Mouse (Mus musculus) stomach, embryonic 16.5 days (tissue): ENCODE data around the gene Fam186a. TPM values are rescaled to one million over a fixed set of nuclear protein-coding genes. Genes with fewer than 3 reads are reported as not detected.
A peak's percentile ranks its signal among the peaks of the same experiment; 100 is the strongest.
"Not testable (repeated sequence)": the region's sequence is repeated elsewhere in the genome, so short reads cannot be mapped to it uniquely, and the experiment has no call there.

Experiments used
- ATAC-seq: fragments of 200-750 bp; cut with Nextera tagmentation; 2 replicates; pipeline ENCODE4 v1.8.0; 2017; ENCODE audit warnings: moderate number of reproducible peaks, moderate TSS enrichment; ENCODE audit not compliant: insufficient read depth, low FRiP score
- H3K27ac ChIP-seq: fragments of 300-500 bp; sonication (generic); 2 replicates; pipeline ENCODE4 v1.5.1; 2014; ENCODE audit warnings: low read length
- H3K27me3 ChIP-seq: fragments of 300-500 bp; sonication (generic); 2 replicates; pipeline ENCODE4 v1.6.1; 2014; ENCODE audit warnings: low read length, control low read depth, mixed read lengths; ENCODE audit not compliant: control insufficient read depth, insufficient read depth
- H3K36me3 ChIP-seq: fragments of 300-500 bp; sonication (generic); 2 replicates; pipeline ENCODE4 v1.6.1; 2014; ENCODE audit warnings: low read length; ENCODE audit not compliant: control insufficient read depth, insufficient read depth
- H3K4me1 ChIP-seq: fragments of 300-500 bp; sonication (generic); 2 replicates; pipeline ENCODE4 v1.6.1; 2014; ENCODE audit warnings: low read length, control low read depth, mixed read lengths; ENCODE audit not compliant: control insufficient read depth, insufficient read depth
- H3K4me2 ChIP-seq: fragments of 300-500 bp; sonication (generic); 2 replicates; pipeline ENCODE4 v1.6.1; 2014; ENCODE audit warnings: low read depth, low read length, mixed read lengths
- H3K4me3 ChIP-seq: fragments of 300-500 bp; sonication (generic); replicated peaks from 2 replicates; pipeline ENCODE4 v1.5.1; 2014; ENCODE audit warnings: mild to moderate bottlenecking, low read length
- H3K9ac ChIP-seq: fragments of 300-500 bp; sonication (generic); 2 replicates; pipeline ENCODE4 v1.6.1; 2014; ENCODE audit warnings: low read length
- H3K9me3 ChIP-seq: fragments of 300-500 bp; sonication (generic); replicated peaks from 2 replicates; pipeline ENCODE4 v1.6.1; 2016; ENCODE audit warnings: low read length, control low read depth; ENCODE audit not compliant: control insufficient read depth
- WGBS: fragments of 180-500 bp; shearing (Covaris S2); extraction: QIAGEN DNeasy Blood & Tissue Kit; methylation state at CpG from one replicate; pipeline ENCODE4 v1.1.7; 2014; 5-methylcytosine and 5-hydroxymethylcytosine counted together
- polyA plus RNA-seq: library from polyadenylated mRNA; unstranded; fragments of >200 nt; fragmentation: Nextera tagmentation; extraction: Ambion mirVana; gene quantifications from 2 replicates; pipeline ENCODE4 v1.2.1, GENCODE M21; 2015

Gene Fam186a
- polyA plus RNA-seq, 1 experiment from 2014 or later = not detected

- H3K27ac ChIP-seq, H3K27me3 ChIP-seq, H3K9ac ChIP-seq, H3K4me1 ChIP-seq, H3K36me3 ChIP-seq, H3K4me2 ChIP-seq, H3K9me3 ChIP-seq, H3K4me3 ChIP-seq: not testable (repeated sequence)
- 0 out of 2 replicates have a peak, but pooled peaks have one; percentile 37 for ATAC-seq
- WGBS = 36% methylated on average over 14 of the region's 14 CpGs
These were observed 57.4 kb downstream of the Fam186a start for GRCm38 (mm10) chr15:99909339-99909996.

- 60% methylated on average over 1 of the region's 1 CpGs for WGBS
- H3K27me3 ChIP-seq = no peaks in the 10 kb centered on the region
- no peak for ATAC-seq
- H3K4me3 ChIP-seq = no peak overlapping the region
- no peaks in the 10 kb centered on the region for H3K9me3 ChIP-seq
- no peak overlapping the region for H3K27ac ChIP-seq
- H3K9ac ChIP-seq = no peak overlapping the region
- no peak overlapping the region for H3K4me2 ChIP-seq
- no peaks in the 10 kb centered on the region for H3K4me1 ChIP-seq
- no peaks in the 10 kb centered on the region for H3K36me3 ChIP-seq
These were observed 59.3 kb downstream of the Fam186a start for GRCm38 (mm10) chr15:99907514-99907913.

- H3K4me1 ChIP-seq = no peaks in the 10 kb centered on the region
- H3K36me3 ChIP-seq = no peaks in the 10 kb centered on the region
- H3K4me3 ChIP-seq = no peak overlapping the region
- no peaks in the 10 kb centered on the region for H3K9me3 ChIP-seq
- no peak overlapping the region for H3K4me2 ChIP-seq
- 56% methylated on average over 4 of the region's 4 CpGs for WGBS
- ATAC-seq = no peak
- H3K27ac ChIP-seq = no peak overlapping the region
- H3K9ac ChIP-seq = no peak overlapping the region
- no peaks in the 10 kb centered on the region for H3K27me3 ChIP-seq
These were observed 59.8 kb downstream of the Fam186a start for GRCm38 (mm10) chr15:99907041-99907440.

GRCm38 (mm10) chr15:99904841-99905240 lies 62.0 kb downstream of the Fam186a start:
- Histone ChIP-seq H3K4me3 (no peak overlapping the region), H3K27ac (no peak overlapping the region), H3K4me1 (no peaks in the 10 kb centered on the region), H3K9ac (no peak overlapping the region), H3K36me3 (no peaks in the 10 kb centered on the region), H3K4me2 (no peak overlapping the region), H3K9me3 (no peaks in the 10 kb centered on the region), H3K27me3 (no peaks in the 10 kb centered on the region)
- WGBS = 83% methylated on average over 9 of the region's 9 CpGs
- ATAC-seq = no peak

- H3K27ac ChIP-seq = no peak overlapping the region
- no peaks in the 10 kb centered on the region for H3K36me3 ChIP-seq
- no peaks in the 10 kb centered on the region for H3K4me1 ChIP-seq
- no peaks in the 10 kb centered on the region for H3K27me3 ChIP-seq
- ATAC-seq = peak; percentile 61; the same call in 1 of the 2 replicates
- no peak overlapping the region for H3K4me3 ChIP-seq
- 7% methylated on average over 4 of the region's 4 CpGs for WGBS
- no peak overlapping the region for H3K9ac ChIP-seq
- no peak overlapping the region for H3K4me2 ChIP-seq
- H3K9me3 ChIP-seq = no peaks in the 10 kb centered on the region
These were observed 62.5 kb downstream of the Fam186a start for GRCm38 (mm10) chr15:99904333-99904732.

- H3K4me3 ChIP-seq = no peak overlapping the region
- no peaks in the 10 kb centered on the region for H3K9me3 ChIP-seq
- H3K36me3 ChIP-seq = no peaks in the 10 kb centered on the region
- H3K4me2 ChIP-seq = no peak overlapping the region
- no peak overlapping the region for H3K27ac ChIP-seq
- ATAC-seq = no peak
- WGBS = 75% methylated on average over 5 of the region's 5 CpGs
- H3K27me3 ChIP-seq = no peaks in the 10 kb centered on the region
- no peaks in the 10 kb centered on the region for H3K4me1 ChIP-seq
- no peak overlapping the region for H3K9ac ChIP-seq
These were observed 63.6 kb downstream of the Fam186a start for GRCm38 (mm10) chr15:99903227-99903626.

- Histone ChIP-seq H3K4me1 (no peaks in the 10 kb centered on the region), H3K27ac (no peak overlapping the region), H3K4me2 (no peak overlapping the region), H3K9me3 (no peaks in the 10 kb centered on the region), H3K9ac (no peak overlapping the region), H3K4me3 (no peak overlapping the region), H3K27me3 (no peaks in the 10 kb centered on the region), H3K36me3 (no peaks in the 10 kb centered on the region)
- no peak for ATAC-seq
- 63% methylated on average over 5 of the region's 5 CpGs for WGBS
These were observed 64.1 kb downstream of the Fam186a start for GRCm38 (mm10) chr15:99902786-99903185.

- Histone ChIP-seq H3K4me3 (no peak overlapping the region), H3K36me3 (no peaks in the 10 kb centered on the region), H3K4me1 (no peaks in the 10 kb centered on the region; the same call in 1 of the 2 replicates), H3K4me2 (no peak overlapping the region), H3K9me3 (no peaks in the 10 kb centered on the region), H3K27me3 (no peaks in the 10 kb centered on the region), H3K27ac (no peak overlapping the region), H3K9ac (no peak overlapping the region)
- no peak for ATAC-seq
These were observed 70.2 kb downstream of the Fam186a start for GRCm38 (mm10) chr15:99896621-99897020.

GRCm38 (mm10) chr15:99891355-99891754 lies 75.5 kb downstream of the Fam186a start:
- ATAC-seq = no peak

More at GRCm38 (mm10) chr15:99891355-99891754, 75.5 kb downstream of the Fam186a start:
- Histone ChIP-seq H3K36me3 (no peaks in the 10 kb centered on the region), H3K4me2 (peak overlapping the region; percentile 53; the same call in 1 of the 2 replicates), H3K4me3 (peak overlapping the region; percentile 27; the same call in 1 of the 2 replicates), H3K9ac (no peak overlapping the region), H3K4me1 (peaks cover 3% of the 10 kb centered on the region), H3K27me3 (no peaks in the 10 kb centered on the region), H3K9me3 (no peaks in the 10 kb centered on the region), H3K27ac (peak overlapping the region; percentile 90)
- 69% methylated on average over 2 of the region's 3 CpGs for WGBS
